Mouse (Mus musculus): ENCODE results near the gene Ror2.

DNA sequence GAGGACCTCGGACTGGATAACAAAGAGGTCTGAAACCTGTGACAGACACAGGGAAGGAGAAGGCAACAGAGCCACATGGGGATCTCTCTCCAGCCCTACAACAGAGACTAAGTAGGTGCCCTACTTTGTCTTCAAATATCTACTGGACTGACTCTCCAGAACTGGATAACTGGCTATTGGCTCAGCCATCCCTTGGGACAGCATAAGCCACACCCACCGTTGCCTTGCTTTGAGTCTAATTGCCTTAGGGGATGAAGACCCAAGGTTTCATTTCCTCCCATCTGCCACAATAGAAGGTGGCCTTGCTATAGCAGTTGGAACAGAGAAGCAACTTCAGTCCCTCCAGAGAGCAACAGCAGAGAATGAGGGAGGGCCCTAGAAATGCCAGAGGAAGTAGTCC, 37.7 kb upstream of the Ror2 start:
- no peak for TF ChIP-seq GATA1 (IDR thresholded peaks at IDR 0.05; ENCODE audit: borderline replicate concordance, low read length)
- TF ChIP-seq FLI1 (IDR thresholded peaks at IDR 0.05; ENCODE audit: low read length), result no peak

Data from megakaryocyte, embryonic 14.5 days (primary cell).